Mouse (Mus musculus): ENCODE measurements around the gene Sf1. TPM values are rescaled to one million over a fixed set of nuclear protein-coding genes. Genes with fewer than 3 reads are reported as not detected.

Sf1 gene
- polyA plus RNA-seq, 1 experiment from 2014 or later, result 49.5 TPM

DNA sequence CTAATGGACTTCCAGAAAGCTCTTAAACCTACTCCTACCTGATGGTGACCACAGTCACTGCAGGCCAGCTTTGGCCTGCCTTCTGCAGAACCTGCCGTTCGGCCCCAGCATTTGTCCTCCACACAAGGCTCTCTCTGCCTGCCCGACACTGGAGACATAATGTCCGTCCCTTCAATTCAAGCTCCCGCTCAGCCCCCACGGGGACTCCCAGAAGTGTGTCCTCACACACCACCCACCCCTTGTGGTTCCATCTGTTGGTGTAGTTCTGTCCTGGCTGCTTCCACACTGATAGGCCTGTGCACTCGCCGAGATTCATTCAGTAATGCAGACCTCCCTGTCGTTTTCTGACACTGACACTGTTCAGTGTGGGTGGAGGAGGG lies 57.7 kb downstream of the Sf1 start:
- WGBS, result 67% methylated on average over 9 of the region's 9 CpGs
- Histone ChIP-seq H3K4me1 (ENCODE audit: insufficient read depth, low read depth, low read length) (no peaks in the 10 kb centered on the region), H3K4me3 (ENCODE audit: low read depth, low read length) (no peak overlapping the region), H3K36me3 (ENCODE audit: insufficient read depth, low read length) (no peaks in the 10 kb centered on the region), H3K27me3 (replicated peaks; ENCODE audit: insufficient read depth, low read length) (peaks cover 27% of the 10 kb centered on the region), H3K4me2 (replicated peaks; ENCODE audit: low read depth, low read length) (no peak overlapping the region), H3K9me3 (ENCODE audit: low read length) (no peaks in the 10 kb centered on the region), H3K27ac (ENCODE audit: low read length) (no peak overlapping the region), H3K9ac (replicated peaks; ENCODE audit: low read depth) (no peak overlapping the region)
- no peak for TF ChIP-seq CTCF (IDR thresholded peaks at IDR 0.05)
- TF ChIP-seq EP300 (IDR thresholded peaks at IDR 0.05), result no peak
- ATAC-seq (no peak), DNase-seq (ENCODE audit: low spot score) (no peak)

DNA sequence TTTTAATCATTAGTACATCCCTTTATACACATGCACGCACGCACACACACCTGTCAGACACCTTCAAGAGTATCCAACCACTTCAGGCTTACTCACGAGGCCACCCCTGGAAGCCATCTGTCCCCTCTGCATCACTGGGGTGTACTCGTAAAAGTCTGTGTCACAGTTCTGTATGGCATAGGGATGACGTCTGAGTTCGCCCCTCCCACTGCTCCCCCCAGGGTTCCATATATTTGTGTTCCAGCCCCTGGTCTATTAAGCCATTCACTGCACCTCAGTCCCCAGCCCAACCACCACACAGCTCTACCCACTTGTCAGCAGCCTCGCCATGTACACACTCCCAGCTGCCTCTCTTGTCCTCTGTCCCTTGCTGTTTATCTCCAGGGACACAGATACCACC lies 58.5 kb downstream of the Sf1 start:
- H3K9me3 ChIP-seq (ENCODE audit: low read length), result no peaks in the 10 kb centered on the region
- no peaks in the 10 kb centered on the region for H3K36me3 ChIP-seq (ENCODE audit: insufficient read depth, low read length)
- ATAC-seq (no peak), DNase-seq (ENCODE audit: low spot score) (no peak)
- H3K9ac ChIP-seq (replicated peaks; ENCODE audit: low read depth), result no peak overlapping the region
- no peak overlapping the region for H3K4me3 ChIP-seq (ENCODE audit: low read depth, low read length)
- no peak overlapping the region for H3K27ac ChIP-seq (ENCODE audit: low read length)
- TF ChIP-seq CTCF (IDR thresholded peaks at IDR 0.05), result no peak
- no peaks in the 10 kb centered on the region for H3K4me1 ChIP-seq (ENCODE audit: insufficient read depth, low read depth, low read length)
- 52% methylated on average over 7 of the region's 7 CpGs for WGBS
- H3K4me2 ChIP-seq (replicated peaks; ENCODE audit: low read depth, low read length), result no peak overlapping the region
- peaks cover 35% of the 10 kb centered on the region for H3K27me3 ChIP-seq (replicated peaks; ENCODE audit: insufficient read depth, low read length)

DNA sequence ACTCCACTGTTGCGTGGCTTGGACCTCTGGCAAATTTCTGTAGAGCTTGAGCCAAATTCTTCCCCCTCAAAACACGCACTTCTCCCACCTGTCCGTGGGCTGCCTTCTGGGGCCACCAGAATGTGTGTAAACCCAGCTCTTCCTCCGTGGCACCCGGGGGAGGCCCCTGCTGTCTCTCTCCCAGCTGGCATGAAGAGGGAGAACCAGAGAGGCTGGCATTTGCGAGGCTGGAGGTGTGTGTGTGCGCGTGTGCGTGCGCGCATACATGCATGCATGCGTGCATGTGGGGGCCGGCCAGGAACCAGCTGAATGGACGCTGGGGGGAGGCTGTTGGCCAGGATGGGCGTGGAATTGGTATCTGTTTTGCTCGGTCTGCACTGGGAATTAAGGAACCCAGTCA lies 59.8 kb downstream of the Sf1 start:
- ATAC-seq (no peak), DNase-seq (ENCODE audit: low spot score) (no peak)
- H3K4me1 ChIP-seq (ENCODE audit: insufficient read depth, low read depth, low read length), result no peaks in the 10 kb centered on the region
- TF ChIP-seq CTCF (IDR thresholded peaks at IDR 0.05) (no peak), EP300 (IDR thresholded peaks at IDR 0.05) (no peak)
- no peak overlapping the region for H3K27ac ChIP-seq (ENCODE audit: low read length)
- no peak overlapping the region for H3K9ac ChIP-seq (replicated peaks; ENCODE audit: low read depth)
- H3K9me3 ChIP-seq (ENCODE audit: low read length), result no peaks in the 10 kb centered on the region
- peaks cover 47% of the 10 kb centered on the region for H3K27me3 ChIP-seq (replicated peaks; ENCODE audit: insufficient read depth, low read length)
- H3K4me2 ChIP-seq (replicated peaks; ENCODE audit: low read depth, low read length), result no peak overlapping the region
- no peaks in the 10 kb centered on the region for H3K36me3 ChIP-seq (ENCODE audit: insufficient read depth, low read length)
- 80% methylated on average over 16 of the region's 16 CpGs for WGBS
- H3K4me3 ChIP-seq (ENCODE audit: low read depth, low read length), result no peak overlapping the region

DNA sequence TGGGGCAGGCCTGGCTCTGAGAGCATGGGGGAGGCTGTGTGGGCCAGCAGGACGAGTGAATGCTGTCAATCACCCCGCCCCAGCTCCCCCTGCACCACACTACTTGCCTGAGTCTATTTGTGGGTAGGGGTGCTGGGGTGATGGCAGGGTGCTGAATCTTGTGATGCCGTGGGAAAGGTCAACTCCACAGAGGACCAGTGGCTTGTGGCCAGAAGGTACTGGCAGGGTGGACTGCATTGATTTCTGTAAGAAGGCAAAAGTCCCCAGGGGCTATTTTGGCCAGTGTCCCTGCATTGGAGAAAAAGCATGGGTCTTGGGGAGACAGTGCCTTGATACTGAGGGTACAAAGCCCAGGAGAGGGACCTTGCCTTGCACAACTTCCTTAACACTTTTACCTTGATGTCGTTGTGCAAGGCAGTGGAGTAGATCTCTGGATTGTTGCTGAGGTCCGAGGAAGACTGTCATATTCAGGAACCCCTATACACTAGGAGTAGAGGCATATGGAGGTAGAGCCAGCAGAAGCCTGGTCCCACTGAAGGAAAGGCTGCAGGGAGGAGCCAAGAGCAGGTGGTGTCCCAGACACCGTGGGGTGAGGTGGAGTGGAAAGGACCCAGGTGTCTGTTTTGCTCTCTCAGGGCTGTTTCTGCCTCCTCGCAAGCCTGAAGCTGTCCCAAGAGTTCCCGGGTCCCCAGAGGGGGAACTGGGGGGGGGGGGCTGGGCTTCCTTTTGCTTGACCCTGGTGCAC lies 60.8 kb downstream of the Sf1 start:
- Histone ChIP-seq H3K4me2 (replicated peaks; ENCODE audit: low read depth, low read length) (no peak overlapping the region), H3K27me3 (replicated peaks; ENCODE audit: insufficient read depth, low read length) (peaks cover 47% of the 10 kb centered on the region), H3K36me3 (ENCODE audit: insufficient read depth, low read length) (no peaks in the 10 kb centered on the region), H3K4me3 (ENCODE audit: low read depth, low read length) (no peak overlapping the region), H3K4me1 (ENCODE audit: insufficient read depth, low read depth, low read length) (no peaks in the 10 kb centered on the region), H3K9me3 (ENCODE audit: low read length) (no peaks in the 10 kb centered on the region), H3K9ac (replicated peaks; ENCODE audit: low read depth) (no peak overlapping the region), H3K27ac (ENCODE audit: low read length) (no peak overlapping the region)
- DNase-seq (ENCODE audit: low spot score) (no peak), ATAC-seq (no peak)
- TF ChIP-seq EP300 (IDR thresholded peaks at IDR 0.05), result no peak
- no peak for TF ChIP-seq CTCF (IDR thresholded peaks at IDR 0.05)
- WGBS, result 50% methylated on average over 8 of the region's 8 CpGs

DNA sequence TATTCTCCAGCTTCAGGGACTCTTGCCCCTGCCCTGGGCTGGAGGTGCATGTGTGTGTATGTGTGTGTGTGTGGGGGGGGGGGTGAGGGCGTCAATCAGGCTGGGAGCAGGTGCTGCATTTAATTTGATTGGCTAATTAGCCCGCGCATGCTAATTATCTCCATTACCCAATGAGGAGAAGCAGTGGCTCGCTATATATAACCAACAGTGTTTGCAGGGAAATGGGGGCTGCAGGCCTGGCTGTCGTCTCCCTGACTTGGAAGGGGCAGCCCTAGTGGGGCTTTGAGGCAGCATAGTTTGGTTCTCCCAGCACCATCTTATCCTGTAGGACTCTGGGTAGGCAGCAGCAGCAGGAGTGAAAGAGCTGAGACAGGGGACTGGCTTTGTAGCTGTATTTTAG lies 62.1 kb downstream of the Sf1 start:
- 57% methylated on average over 4 of the region's 5 CpGs for WGBS
- Histone ChIP-seq H3K9ac (replicated peaks; ENCODE audit: low read depth) (no peak overlapping the region), H3K9me3 (ENCODE audit: low read length) (no peaks in the 10 kb centered on the region), H3K4me3 (ENCODE audit: low read depth, low read length) (no peak overlapping the region), H3K4me1 (ENCODE audit: insufficient read depth, low read depth, low read length) (no peaks in the 10 kb centered on the region), H3K27me3 (replicated peaks; ENCODE audit: insufficient read depth, low read length) (peaks cover 46% of the 10 kb centered on the region), H3K27ac (ENCODE audit: low read length) (no peak overlapping the region), H3K36me3 (ENCODE audit: insufficient read depth, low read length) (no peaks in the 10 kb centered on the region), H3K4me2 (replicated peaks; ENCODE audit: low read depth, low read length) (no peak overlapping the region)
- ATAC-seq (no peak), DNase-seq (ENCODE audit: low spot score) (no peak)
- TF ChIP-seq CTCF (IDR thresholded peaks at IDR 0.05), result no peak

DNA sequence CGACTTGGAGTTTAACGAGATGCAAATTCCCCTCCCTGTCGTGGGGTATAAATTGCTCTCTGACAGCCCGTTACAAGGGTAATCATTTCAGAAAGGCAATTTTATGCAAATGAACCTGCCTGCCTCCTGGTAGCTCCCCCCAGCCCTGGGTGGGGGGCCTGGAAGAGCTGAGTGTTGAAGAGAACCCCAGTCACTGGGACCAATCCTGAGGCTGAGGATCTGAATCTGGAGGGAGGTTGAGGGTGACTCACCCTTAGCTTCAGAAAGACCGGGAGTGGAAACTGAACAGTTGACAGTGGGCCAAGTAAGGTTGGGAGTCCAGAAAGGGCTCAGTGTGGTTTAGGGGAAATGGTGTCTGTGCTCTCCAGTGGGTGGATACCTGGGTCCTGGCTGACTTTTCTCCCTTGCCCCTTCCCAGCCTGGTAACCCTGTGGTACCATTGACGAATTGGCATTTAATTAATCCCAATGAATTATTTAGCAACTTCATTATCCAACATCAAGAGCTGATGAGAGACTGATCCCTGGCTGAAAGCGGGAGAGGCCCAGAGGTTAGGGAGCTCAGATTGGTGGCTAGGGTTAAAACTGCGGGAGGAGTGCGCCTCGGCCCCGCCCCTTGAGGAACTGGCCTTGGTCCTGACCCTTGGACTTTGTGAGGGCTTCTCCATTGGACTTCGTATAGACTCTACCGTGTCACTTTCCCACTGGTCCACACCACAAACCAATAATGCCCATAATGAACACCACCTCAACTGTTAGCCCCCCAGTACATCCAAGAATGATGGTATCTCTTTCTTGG lies 63.4 kb downstream of the Sf1 start:
- H3K9me3 ChIP-seq (ENCODE audit: low read length), result no peaks in the 10 kb centered on the region
- no peaks in the 10 kb centered on the region for H3K4me1 ChIP-seq (ENCODE audit: insufficient read depth, low read depth, low read length)
- DNase-seq (ENCODE audit: low spot score), result peak; percentile 59
- ATAC-seq, result peak; percentile 36; the same call in 1 of the 2 replicates
- no peak overlapping the region for H3K27ac ChIP-seq (ENCODE audit: low read length)
- no peak overlapping the region for H3K4me2 ChIP-seq (replicated peaks; ENCODE audit: low read depth, low read length)
- H3K4me3 ChIP-seq (ENCODE audit: low read depth, low read length), result no peak overlapping the region
- TF ChIP-seq CTCF (IDR thresholded peaks at IDR 0.05) (no peak), EP300 (IDR thresholded peaks at IDR 0.05) (no peak)
- no peaks in the 10 kb centered on the region for H3K36me3 ChIP-seq (ENCODE audit: insufficient read depth, low read length)
- peaks cover 54% of the 10 kb centered on the region for H3K27me3 ChIP-seq (replicated peaks; ENCODE audit: insufficient read depth, low read length)
- 23% methylated on average over 13 of the region's 13 CpGs for WGBS
- H3K9ac ChIP-seq (replicated peaks; ENCODE audit: low read depth), result no peak overlapping the region

Small RNA genes lying within 50 kb of the gene (microRNA-seq; reads per million reads assigned to microRNA genes)
- gene Mir6989, result not detected

Other genes with a start within 250 kb of the Sf1 start
- gene Sac3d1, start 245.0 kb upstream of the Sf1 start, polyA plus RNA-seq (2015; fragmentation: Nextera tagmentation; extraction: Ambion mirVana), result 22.3 and 24.5 TPM in 2 replicates
- 29.7 and 30.8 TPM in 2 replicates for gene Snx15, start 235.4 kb upstream of the Sf1 start, polyA plus RNA-seq (2015; fragmentation: Nextera tagmentation; extraction: Ambion mirVana)
- gene Batf2, start 222.7 kb upstream of the Sf1 start, polyA plus RNA-seq (2015; fragmentation: Nextera tagmentation; extraction: Ambion mirVana), result 0.93 and 1.0 TPM in 2 replicates
- 64.5 and 64.6 TPM in 2 replicates for gene Arl2, start 222.1 kb upstream of the Sf1 start, polyA plus RNA-seq (2015; fragmentation: Nextera tagmentation; extraction: Ambion mirVana)
- 0.10 TPM in 1 of 2 replicates, not detected in the other for gene Majin, start 179.3 kb upstream of the Sf1 start, polyA plus RNA-seq (2015; fragmentation: Nextera tagmentation; extraction: Ambion mirVana)
- 0.49 and 0.55 TPM in 2 replicates for gene Gpha2, start 137.3 kb upstream of the Sf1 start, polyA plus RNA-seq (2015; fragmentation: Nextera tagmentation; extraction: Ambion mirVana)
- 20.2 and 21.6 TPM in 2 replicates for gene Ppp2r5b, start 127.8 kb upstream of the Sf1 start, polyA plus RNA-seq (2015; fragmentation: Nextera tagmentation; extraction: Ambion mirVana)
- 5.1 and 5.9 TPM in 2 replicates for gene Atg2a, start 122.0 kb upstream of the Sf1 start, polyA plus RNA-seq (2015; fragmentation: Nextera tagmentation; extraction: Ambion mirVana)
- 115 and 119 TPM in 2 replicates for gene Ehd1, start 87.0 kb upstream of the Sf1 start, polyA plus RNA-seq (2015; fragmentation: Nextera tagmentation; extraction: Ambion mirVana)
- gene Cdc42bpg, start 57.2 kb upstream of the Sf1 start, polyA plus RNA-seq (2015; fragmentation: Nextera tagmentation; extraction: Ambion mirVana), result 2.8 and 3.2 TPM in 2 replicates
- gene Men1, start 28.7 kb upstream of the Sf1 start, polyA plus RNA-seq (2015; fragmentation: Nextera tagmentation; extraction: Ambion mirVana), result 42.1 and 42.7 TPM in 2 replicates
- 22.5 and 25.0 TPM in 2 replicates for gene Map4k2, start 22.6 kb upstream of the Sf1 start, polyA plus RNA-seq (2015; fragmentation: Nextera tagmentation; extraction: Ambion mirVana)
- gene Pygm, start 20.7 kb downstream of the Sf1 start, polyA plus RNA-seq (2015; fragmentation: Nextera tagmentation; extraction: Ambion mirVana), result 20.5 and 32.1 TPM in 2 replicates
- 99.2 and 128 TPM in 2 replicates for gene Rasgrp2, start 35.6 kb downstream of the Sf1 start, polyA plus RNA-seq (2015; fragmentation: Nextera tagmentation; extraction: Ambion mirVana)
- gene Nrxn2, start 55.0 kb downstream of the Sf1 start, polyA plus RNA-seq (2015; fragmentation: Nextera tagmentation; extraction: Ambion mirVana), result 3.8 and 4.7 TPM in 2 replicates
- 0.20 TPM in 1 of 2 replicates, not detected in the other for gene Slc22a12, start 179.3 kb downstream of the Sf1 start, polyA plus RNA-seq (2015; fragmentation: Nextera tagmentation; extraction: Ambion mirVana)

Measured in lung, postnatal 0 days (tissue).